In the genomic region with DNA sequence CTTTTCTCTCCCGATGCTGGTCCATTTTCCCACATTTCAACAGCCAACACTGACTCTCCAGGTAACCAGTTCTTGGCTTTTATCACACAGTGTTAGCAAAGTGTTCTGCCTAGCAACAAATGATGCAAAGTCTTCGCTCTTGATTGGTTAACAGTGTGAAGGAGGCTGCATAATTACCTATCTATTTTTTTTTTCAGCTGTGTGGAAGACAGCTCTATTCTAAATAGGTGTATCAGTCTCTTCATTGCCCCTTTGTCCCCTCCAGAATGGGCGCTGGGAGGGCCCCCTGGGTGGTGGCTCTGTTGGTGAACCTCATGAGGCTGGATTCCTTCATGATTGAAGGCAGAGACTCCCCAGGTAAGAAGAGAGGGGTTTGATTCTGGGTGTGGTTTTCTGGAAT, we compare ENCODE assay signal across 9 mouse cellular contexts. TPM values are rescaled to one million over a fixed set of nuclear protein-coding genes. Genes with fewer than 3 reads are reported as not detected.
A peak's percentile ranks its signal among the peaks of the same experiment; 100 is the strongest.
DNase-seq lines count a peak whose midpoint lies in the region; ATAC-seq and TF ChIP-seq lines count a peak whose summit lies in the region.
"Had no signal": no experiment of that assay in that cellular context is flagged by ENCODE, and none has a peak within 500 bp of the region (broad histone marks: within the 10 kb centered on the region; RNA-seq: fewer than 3 reads in every experiment).

A gene (plus strand): TSS at position 198 of the 400 bp plus-strand sequence.

- H3K4me3 ChIP-seq in limb, embryonic 14.5 days (replicated peaks; ENCODE audit: low read length): no peak within 1 kb of the TSS
- no peak within 1 kb of the TSS for H3K4me3 ChIP-seq in limb, embryonic 10.5 days
- H3K4me3 ChIP-seq in brown adipose tissue, adult 24 weeks (ENCODE audit: insufficient read depth, low read depth, low read length): no peak within 1 kb of the TSS
- no peak within 1 kb of the TSS for H3K4me3 ChIP-seq in liver, embryonic 15.5 days (replicated peaks)
- peak within 1 kb of the TSS; percentile 77 for H3K4me3 ChIP-seq in spleen, adult 2 months (ENCODE audit: extremely low read depth, insufficient read depth, insufficient read length)
- H3K4me3 ChIP-seq: myocyte had no signal

- no peak for TF ChIP-seq POLR2A in limb, embryonic 14.5 days (IDR thresholded peaks at IDR 0.05; ENCODE audit: borderline replicate concordance, extremely low read depth, insufficient read depth, insufficient read length)
- 0 out of 2 replicates have a peak, but pooled peaks have one; percentile 18 for TF ChIP-seq POLR2A in spleen, adult 2 months (IDR thresholded peaks at IDR 0.05; ENCODE audit: low read depth, low read length)

- no peak for TF ChIP-seq CTCF in spleen, adult 2 months (IDR thresholded peaks at IDR 0.05; ENCODE audit: extremely low read depth, insufficient read depth, insufficient read length, insufficient replicate concordance)

- H3K27me3 ChIP-seq in limb, embryonic 14.5 days (ENCODE audit: control insufficient read depth, insufficient read depth, low read length): no peaks in the 10 kb centered on the region
- no peaks in the 10 kb centered on the region for H3K27me3 ChIP-seq in limb, embryonic 10.5 days (ENCODE audit: low read depth, poor library complexity, severe bottlenecking)
- peaks cover 3% of the 10 kb centered on the region; the same call in 1 of the 2 replicates for H3K27me3 ChIP-seq in liver, embryonic 15.5 days
- no peaks in the 10 kb centered on the region for H3K27me3 ChIP-seq in spleen, adult 2 months (ENCODE audit: control insufficient read depth, insufficient read depth, low read length)

- peaks cover 4% of the 10 kb centered on the region; the same call in 1 of the 2 replicates for H3K9me3 ChIP-seq in limb, embryonic 14.5 days (ENCODE audit: control insufficient read depth, low read length)
- no peaks in the 10 kb centered on the region for H3K9me3 ChIP-seq in limb, embryonic 10.5 days (replicated peaks)
- no peaks in the 10 kb centered on the region for H3K9me3 ChIP-seq in liver, embryonic 15.5 days (replicated peaks)

- no peak within 1 kb of the TSS for H3K27ac ChIP-seq in limb, embryonic 14.5 days (replicated peaks; ENCODE audit: low read depth, low read length)
- H3K27ac ChIP-seq in limb, embryonic 10.5 days: no peak within 1 kb of the TSS
- peak within 1 kb of the TSS; percentile 80 for H3K27ac ChIP-seq in brown adipose tissue, adult 24 weeks (replicated peaks; ENCODE audit: low read depth, low read length)
- H3K27ac ChIP-seq in liver, embryonic 15.5 days (replicated peaks): peak within 1 kb of the TSS; percentile 48
- peak within 1 kb of the TSS; percentile 100 for H3K27ac ChIP-seq in spleen, adult 2 months (ENCODE audit: insufficient read depth, low read length)

- WGBS in limb, embryonic 14.5 days: 59% methylated on average over 3 of the region's 3 CpGs
- WGBS in limb, embryonic 10.5 days: 67% methylated on average over 3 of the region's 3 CpGs
- 37% methylated on average over 3 of the region's 3 CpGs for WGBS in liver, embryonic 15.5 days (ENCODE audit: insufficient replicate concordance)
- 25% methylated on average over 3 of the region's 3 CpGs for WGBS in spleen, adult 2 months

- H3K36me3 ChIP-seq in limb, embryonic 14.5 days (ENCODE audit: control insufficient read depth, insufficient read depth, low read length): no peaks in the 10 kb centered on the region
- H3K36me3 ChIP-seq in limb, embryonic 10.5 days: no peaks in the 10 kb centered on the region
- H3K36me3 ChIP-seq in liver, embryonic 15.5 days (replicated peaks): no peaks in the 10 kb centered on the region
- peaks cover 18% of the 10 kb centered on the region for H3K36me3 ChIP-seq in spleen, adult 2 months (ENCODE audit: control insufficient read depth, insufficient read depth, low read length)

- ATAC-seq in limb, embryonic 14.5 days (ENCODE audit: low FRiP score, low read depth): no peak
- ATAC-seq in liver, embryonic 15.5 days (ENCODE audit: insufficient read depth): no peak

- no peaks in the 10 kb centered on the region for H3K4me1 ChIP-seq in limb, embryonic 14.5 days (ENCODE audit: control insufficient read depth, insufficient read depth, low read length)
- H3K4me1 ChIP-seq in limb, embryonic 10.5 days: no peaks in the 10 kb centered on the region
- no peaks in the 10 kb centered on the region for H3K4me1 ChIP-seq in brown adipose tissue, adult 24 weeks (ENCODE audit: control insufficient read depth, insufficient read depth, insufficient read length, low read length)
- H3K4me1 ChIP-seq in liver, embryonic 15.5 days (replicated peaks): 0 out of 2 replicates have a peak, but pooled peaks cover 3% of the 10 kb centered on the region
- H3K4me1 ChIP-seq in spleen, adult 2 months (ENCODE audit: control insufficient read depth, insufficient read depth, insufficient read length): peaks cover 4% of the 10 kb centered on the region; the same call in 1 of the 2 replicates

- peak; percentile 42 to 57 for DNase-seq in cerebellum, postnatal 14 days
- no peak for DNase-seq in cerebellum, adult 11-12 months
- DNase-seq in limb, embryonic 14.5 days (ENCODE audit: low spot score): peak; percentile 66
- no peak for DNase-seq in limb, embryonic 10.5 days (ENCODE audit: low spot score)
- DNase-seq in spleen, adult 2 months (ENCODE audit: low read depth in 1 of 2, low spot score in 2 of 2): peak; percentile 80 to 94
- no peak for DNase-seq in adrenal gland, adult 18-20 months (ENCODE audit: low spot score in 2 of 2)

- H3K4me2 ChIP-seq in limb, embryonic 14.5 days (replicated peaks; ENCODE audit: low read depth, low read length, severe bottlenecking): no peak within 1 kb of the TSS
- H3K4me2 ChIP-seq in liver, embryonic 15.5 days: peak within 1 kb of the TSS; percentile 39

- no peak within 1 kb of the TSS for H3K9ac ChIP-seq in limb, embryonic 14.5 days (ENCODE audit: low read depth, low read length, severe bottlenecking)
- no peak within 1 kb of the TSS for H3K9ac ChIP-seq in liver, embryonic 15.5 days

RNA-seq across cellular contexts. Expression of the gene that starts here (rescaled TPM):
- polyA plus RNA-seq in limb, embryonic 14.5 days (2012; rRNA removed): 0.06 and 0.23 TPM in 2 replicates
- polyA plus RNA-seq in limb, embryonic 14.5 days (2014; fragmentation: Nextera tagmentation; extraction: Ambion mirVana): 0.11 TPM in 1 of 2 replicates, not detected in the other
- not detected in 2 replicates for polyA plus RNA-seq in limb, embryonic 10.5 days (2016; fragmentation: Nextera tagmentation; extraction: Ambion mirVana)
- polyA plus RNA-seq in brown adipose tissue, adult 24 weeks (2012; ENCODE audit: insufficient read depth, insufficient read length, missing spikeins): 0.55 and 2.1 TPM in 2 replicates
- 0.31 and 0.51 TPM in 2 replicates for polyA plus RNA-seq in liver, embryonic 15.5 days (2015; fragmentation: Nextera tagmentation; extraction: Ambion mirVana)
- 318 and 334 TPM in 2 replicates for polyA plus RNA-seq in spleen, adult 2 months (2012; rRNA removed)
- total RNA-seq in adrenal gland, adult 18-20 months (2021): under 1 TPM; 0.40 to 0.99 TPM
- polyA plus RNA-seq: myocyte had no signal

Comparison
In these comparisons a context has a peak if more than half of its experiments do, and no peak if none do; other contexts are left out.
1. RNA of the gene that starts here (polyA plus RNA-seq): 318 to 334 TPM in spleen, adult 2 months; 0.55 to 2.1 TPM in brown adipose tissue, adult 24 weeks, 0.31 to 0.51 TPM in liver, embryonic 15.5 days, 0.06 to 0.23 TPM in limb, embryonic 14.5 days and not detected in limb, embryonic 10.5 days; every median in the first group is over 100 times any median in the second.
2. DNase-seq: peak in cerebellum, postnatal 14 days (2 of 2) and spleen, adult 2 months (2 of 2); none in cerebellum, adult 11-12 months (single experiment), limb, embryonic 10.5 days (single experiment) and adrenal gland, adult 18-20 months (0 of 2).
3. Peak in DNase-seq in limb, embryonic 14.5 days; RNA of the gene not detected or under 1 TPM.
4. H3K27ac ChIP-seq: peak in brown adipose tissue, adult 24 weeks (single experiment), liver, embryonic 15.5 days (single experiment) and spleen, adult 2 months (single experiment); none in limb, embryonic 14.5 days (single experiment) and limb, embryonic 10.5 days (single experiment).